Mouse (Mus musculus) inflammation-experienced regulatory T-cells (primary cell): ENCODE data around the gene Birc2. TPM values are rescaled to one million over a fixed set of nuclear protein-coding genes. Genes with fewer than 3 reads are reported as not detected.

Experiments
- polyA plus RNA-seq, 2 experiments: library from polyadenylated mRNA; unstranded; fragments of 100-300 nt; shearing (Covaris generic); gene quantifications; one replicate each; pipeline ENCODE4 v1.2.1; 2017

Gene Birc2
- 100 to 1,000 TPM in 1 of 2 experiments, 10 to 100 TPM in 1; 84.6 to 103 TPM for polyA plus RNA-seq

DNA sequence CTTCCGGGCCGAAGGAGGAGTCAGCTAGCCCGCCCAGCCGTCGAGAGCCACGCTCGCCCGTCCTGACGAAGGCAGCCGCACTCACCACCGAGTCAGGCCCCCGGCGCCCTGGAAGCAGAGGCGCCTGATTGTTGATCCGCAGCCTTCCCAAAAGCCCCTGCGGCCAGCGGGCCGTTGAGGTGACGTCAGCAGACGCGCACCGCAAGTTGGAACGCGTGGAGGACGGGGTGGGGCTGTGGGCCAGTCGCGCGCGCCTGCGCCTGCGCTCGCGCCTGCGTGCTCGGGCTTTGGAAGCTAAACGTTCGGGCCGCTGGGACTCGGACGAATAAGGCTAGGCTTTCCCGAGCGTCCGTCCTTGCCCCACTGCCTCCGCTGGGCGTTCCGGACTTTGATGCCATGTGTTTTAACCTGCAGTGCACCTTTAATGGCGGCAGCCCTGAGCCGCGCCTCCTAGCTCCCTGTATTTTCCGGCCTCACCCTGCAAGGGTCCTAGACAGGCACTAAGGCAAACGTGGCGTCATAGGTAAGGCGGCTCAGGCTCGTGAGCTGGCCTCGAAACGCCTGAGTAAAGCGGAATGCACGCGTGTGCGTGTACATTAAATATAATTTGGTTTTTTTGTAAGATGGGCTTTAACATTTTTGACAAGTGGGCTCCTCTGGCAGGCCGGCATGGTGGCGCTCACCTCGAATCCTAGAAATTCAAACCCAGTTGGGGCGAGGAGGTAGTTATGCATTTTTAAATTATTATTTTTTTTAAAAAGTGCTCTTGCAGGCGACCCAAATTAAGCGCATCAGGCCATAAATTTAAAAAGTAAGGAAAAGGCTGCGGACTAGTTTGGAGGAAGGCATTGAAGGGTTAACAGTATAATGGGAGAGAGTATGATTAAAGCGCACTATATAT, at the start of gene Birc2:
Gene Birc2 (minus strand): TSS at position 160 of the 901 bp plus-strand sequence.

DNA sequence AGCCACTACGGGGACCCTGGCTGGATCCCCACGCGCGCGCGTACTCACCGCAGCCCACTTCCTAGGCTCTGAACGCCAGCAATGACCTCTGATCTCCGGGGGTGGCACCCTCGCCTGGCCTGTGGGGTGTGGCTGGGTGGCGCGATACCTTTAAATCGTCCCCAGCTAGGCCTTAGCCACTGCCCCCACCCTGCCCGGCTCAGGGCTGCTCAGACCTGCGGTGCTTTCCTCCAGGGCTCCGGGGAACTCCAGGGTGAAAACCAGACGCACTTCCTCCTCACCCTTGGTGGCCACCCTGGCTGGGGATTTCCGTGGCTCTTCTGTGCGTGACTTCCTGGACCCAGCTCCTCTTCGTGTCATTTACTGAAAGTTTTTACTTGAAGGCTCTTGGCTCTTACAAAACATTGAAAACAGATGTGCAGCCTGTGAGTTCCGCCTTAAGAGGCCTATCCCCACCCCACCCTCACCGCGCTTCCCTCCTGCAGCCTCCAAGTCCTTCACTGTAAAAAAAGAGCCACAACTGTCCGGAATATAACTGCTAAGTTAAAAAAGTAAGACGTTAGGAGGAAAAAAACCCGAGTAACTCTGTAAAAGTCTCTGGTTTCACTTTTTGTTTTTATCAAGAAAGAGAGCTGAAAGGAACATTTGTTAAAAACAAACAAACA, 36.0 kb upstream of the Birc2 start, which contains the start of gene Birc3:
Gene Birc3 (minus strand): TSS at position 412 of the 665 bp plus-strand sequence.

Other genes starting within 250 kb of the Birc2 start
- not detected for gene Mmp20, start 208.8 kb downstream of the Birc2 start, polyA plus RNA-seq
- gene Mmp7, start 145.0 kb downstream of the Birc2 start, polyA plus RNA-seq = not detected
- 100 to 1,000 TPM; 263 to 274 TPM for gene Tmem123, start 73.0 kb downstream of the Birc2 start, polyA plus RNA-seq
- gene Birc3, start 36.1 kb upstream of the Birc2 start, polyA plus RNA-seq = 100 to 1,000 TPM; 100 to 110 TPM
- gene Yap1, start 167.5 kb upstream of the Birc2 start, polyA plus RNA-seq = 1 to 10 TPM in 1 of 2 experiments, under 1 TPM in 1; 0.17 to 1.0 TPM
- under 1 TPM in 1 of 2 experiments, not detected in 1; 0.65 TPM for gene Cfap300, start 205.8 kb upstream of the Birc2 start, polyA plus RNA-seq